Mouse (Mus musculus): ENCODE data around the gene Slc25a11. TPM values are rescaled to one million over a fixed set of nuclear protein-coding genes. Genes with fewer than 3 reads are reported as not detected.

The Slc25a11 gene
- polyA plus RNA-seq, 1 experiment from 2014 or later = 121 TPM

GRCm38 (mm10) chr11:70669582-70670345 lies 22.5 kb upstream of the Slc25a11 start:
- DNase-seq (ENCODE audit: low spot score) (peak; percentile 86), ATAC-seq (peak; percentile 3)
- H3K9me3 ChIP-seq (ENCODE audit: low read length) = no peaks in the 10 kb centered on the region
- H3K36me3 ChIP-seq (ENCODE audit: insufficient read depth, low read length) = peaks cover 14% of the 10 kb centered on the region; the same call in 1 of the 2 replicates
- under 1% methylated on average over 28 of the region's 31 CpGs for WGBS
- H3K27me3 ChIP-seq (replicated peaks; ENCODE audit: insufficient read depth, low read length) = no peaks in the 10 kb centered on the region
- H3K4me2 ChIP-seq (replicated peaks; ENCODE audit: low read depth, low read length) = peak overlapping the region; percentile 97
- peak overlapping the region; percentile 94 for H3K27ac ChIP-seq (ENCODE audit: low read length)
- H3K4me3 ChIP-seq (ENCODE audit: low read depth, low read length) = peak overlapping the region; percentile 65
- H3K9ac ChIP-seq (replicated peaks; ENCODE audit: low read depth) = peak overlapping the region; percentile 68
- TF ChIP-seq CTCF (IDR thresholded peaks at IDR 0.05) = peak; percentile 61
- TF ChIP-seq EP300 (IDR thresholded peaks at IDR 0.05) = no peak
- no peaks in the 10 kb centered on the region; the same call in 1 of the 2 replicates for H3K4me1 ChIP-seq (ENCODE audit: insufficient read depth, low read depth, low read length)

- Histone ChIP-seq H3K4me3 (ENCODE audit: low read depth, low read length) (peak within 1 kb of the TSS; percentile 65), H3K27me3 (replicated peaks; ENCODE audit: insufficient read depth, low read length) (no peaks in the 10 kb centered on the region), H3K4me2 (replicated peaks; ENCODE audit: low read depth, low read length) (peak within 1 kb of the TSS; percentile 97), H3K27ac (ENCODE audit: low read length) (peak within 1 kb of the TSS; percentile 94), H3K4me1 (ENCODE audit: insufficient read depth, low read depth, low read length) (no peaks in the 10 kb centered on the region; the same call in 1 of the 2 replicates), H3K9me3 (ENCODE audit: low read length) (no peaks in the 10 kb centered on the region), H3K9ac (replicated peaks; ENCODE audit: low read depth) (peak within 1 kb of the TSS; percentile 68), H3K36me3 (ENCODE audit: insufficient read depth, low read length) (peaks cover 16% of the 10 kb centered on the region; the same call in 1 of the 2 replicates)
- ATAC-seq = peak; percentile 95
- TF ChIP-seq EP300 (IDR thresholded peaks at IDR 0.05) = peak; percentile 17
- TF ChIP-seq CTCF (IDR thresholded peaks at IDR 0.05) = 0 out of 2 replicates have a peak, but pooled peaks have one; percentile 7
- WGBS = under 1% methylated on average over 44 of the region's 44 CpGs
- peak; percentile 100 for DNase-seq (ENCODE audit: low spot score)
Measured at GRCm38 (mm10) chr11:70668771-70669505, 21.7 kb upstream of the Slc25a11 start, which contains the start of gene Spag7. Gene Spag7 (minus strand): TSS chr11:70669416.

DNA sequence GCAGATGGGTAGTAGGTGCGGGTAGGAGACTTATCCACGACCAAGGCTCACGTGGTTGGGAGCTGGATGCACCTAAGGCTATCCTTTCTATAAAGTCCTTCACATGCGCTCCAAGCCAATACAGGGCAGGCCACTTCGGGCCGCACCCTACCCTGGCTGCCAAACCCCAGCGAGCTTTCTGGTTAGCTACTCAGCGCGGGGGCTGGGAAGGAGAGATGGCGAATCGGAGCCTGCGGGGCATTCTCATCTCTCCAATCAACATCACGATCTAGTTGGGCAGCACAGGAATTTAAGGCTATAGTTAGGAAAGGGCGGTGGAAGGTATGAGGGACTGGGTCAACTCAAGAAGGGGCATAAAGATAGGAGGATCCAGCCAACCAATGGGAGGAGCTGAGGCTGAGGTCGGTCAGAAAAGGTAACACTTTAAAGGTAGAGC lies 21.1 kb upstream of the Slc25a11 start:
- Histone ChIP-seq H3K36me3 (ENCODE audit: insufficient read depth, low read length) (peaks cover 13% of the 10 kb centered on the region; the same call in 1 of the 2 replicates), H3K4me3 (ENCODE audit: low read depth, low read length) (peak overlapping the region; percentile 65), H3K27me3 (replicated peaks; ENCODE audit: insufficient read depth, low read length) (no peaks in the 10 kb centered on the region), H3K9me3 (ENCODE audit: low read length) (no peaks in the 10 kb centered on the region), H3K4me1 (ENCODE audit: insufficient read depth, low read depth, low read length) (no peaks in the 10 kb centered on the region; the same call in 1 of the 2 replicates), H3K9ac (replicated peaks; ENCODE audit: low read depth) (0 out of 2 replicates have a peak overlapping the region, but pooled peaks have one; percentile 13), H3K27ac (ENCODE audit: low read length) (peak overlapping the region; percentile 72), H3K4me2 (replicated peaks; ENCODE audit: low read depth, low read length) (peak overlapping the region; percentile 97)
- TF ChIP-seq CTCF (IDR thresholded peaks at IDR 0.05) = no peak
- TF ChIP-seq EP300 (IDR thresholded peaks at IDR 0.05) = peak; percentile 38; the same call in 1 of the 2 replicates
- ATAC-seq (peak; percentile 58; the same call in 1 of the 2 replicates), DNase-seq (ENCODE audit: low spot score) (no peak)
- WGBS = 0% methylated on average over 15 of the region's 15 CpGs

DNA sequence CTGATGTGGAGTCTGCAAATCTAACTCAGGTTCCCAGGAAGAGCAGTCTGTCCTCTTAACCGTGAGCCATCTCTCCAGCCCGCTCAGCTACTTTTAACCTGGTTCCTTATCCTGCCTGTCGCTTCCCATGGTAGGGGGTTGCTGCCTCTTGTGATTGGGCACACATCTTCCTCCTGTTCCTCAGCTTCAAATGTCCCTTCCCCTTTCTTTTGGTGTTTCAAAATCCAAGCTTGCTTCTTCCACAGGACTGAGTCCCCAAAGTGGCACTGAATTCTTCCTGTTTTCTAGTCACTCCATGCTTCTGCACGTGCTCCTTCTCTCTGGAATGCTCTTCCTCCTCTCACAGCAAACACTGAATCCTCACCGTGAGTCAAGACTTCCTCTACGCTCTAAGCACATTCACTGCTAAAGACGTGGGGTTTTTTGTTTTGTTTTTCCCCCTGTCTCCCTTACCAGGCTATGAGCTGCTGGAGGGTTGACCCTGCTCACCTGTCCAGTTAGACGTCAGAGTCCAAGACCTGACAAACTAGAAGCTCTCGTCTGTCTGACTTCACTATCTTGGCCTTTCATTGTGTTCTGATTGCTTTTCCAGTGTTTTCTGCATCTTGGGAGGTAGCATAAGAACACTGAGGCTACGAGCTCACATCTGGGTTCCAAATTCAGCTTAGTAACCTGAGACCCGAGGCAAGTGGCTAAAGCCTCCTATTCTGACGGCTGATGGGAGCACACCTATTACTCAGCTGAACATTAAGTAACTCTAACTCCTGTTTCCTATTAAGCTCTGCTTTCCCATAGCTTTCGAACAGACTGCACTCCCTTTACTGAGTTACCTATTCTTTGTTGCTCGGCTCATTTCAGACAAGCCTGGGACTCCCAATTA lies 20.2 kb upstream of the Slc25a11 start:
- no peaks in the 10 kb centered on the region; the same call in 1 of the 2 replicates for H3K4me1 ChIP-seq (ENCODE audit: insufficient read depth, low read depth, low read length)
- WGBS = 45% methylated on average over 14 of the region's 14 CpGs
- H3K4me2 ChIP-seq (replicated peaks; ENCODE audit: low read depth, low read length) = peak overlapping the region; percentile 97
- H3K9me3 ChIP-seq (ENCODE audit: low read length) = no peaks in the 10 kb centered on the region
- H3K4me3 ChIP-seq (ENCODE audit: low read depth, low read length) = peak overlapping the region; percentile 65; the same call in 1 of the 2 replicates
- TF ChIP-seq EP300 (IDR thresholded peaks at IDR 0.05) = no peak
- no peak for TF ChIP-seq CTCF (IDR thresholded peaks at IDR 0.05)
- H3K9ac ChIP-seq (replicated peaks; ENCODE audit: low read depth) = no peak overlapping the region
- peaks cover 13% of the 10 kb centered on the region; the same call in 1 of the 2 replicates for H3K36me3 ChIP-seq (ENCODE audit: insufficient read depth, low read length)
- DNase-seq (ENCODE audit: low spot score) (peak; percentile 70), ATAC-seq (no peak)
- H3K27me3 ChIP-seq (replicated peaks; ENCODE audit: insufficient read depth, low read length) = no peaks in the 10 kb centered on the region
- peak overlapping the region; percentile 72 for H3K27ac ChIP-seq (ENCODE audit: low read length)

- no peak for DNase-seq (ENCODE audit: low spot score)
- Histone ChIP-seq H3K27me3 (replicated peaks; ENCODE audit: insufficient read depth, low read length) (no peaks in the 10 kb centered on the region), H3K27ac (ENCODE audit: low read length) (0 out of 2 replicates have a peak overlapping the region, but pooled peaks have one; percentile 55), H3K4me2 (replicated peaks; ENCODE audit: low read depth, low read length) (no peak overlapping the region), H3K36me3 (ENCODE audit: insufficient read depth, low read length) (peaks cover 13% of the 10 kb centered on the region; the same call in 1 of the 2 replicates), H3K4me3 (ENCODE audit: low read depth, low read length) (no peak overlapping the region), H3K9ac (replicated peaks; ENCODE audit: low read depth) (no peak overlapping the region), H3K9me3 (ENCODE audit: low read length) (no peaks in the 10 kb centered on the region), H3K4me1 (ENCODE audit: insufficient read depth, low read depth, low read length) (no peaks in the 10 kb centered on the region; the same call in 1 of the 2 replicates)
- WGBS = 95% methylated on average over 8 of the region's 8 CpGs
- ATAC-seq = no peak
- TF ChIP-seq EP300 (IDR thresholded peaks at IDR 0.05) (no peak), CTCF (IDR thresholded peaks at IDR 0.05) (no peak)
Measured at GRCm38 (mm10) chr11:70666687-70667086, 19.4 kb upstream of the Slc25a11 start.

Measured in lung, postnatal 0 days (tissue).